Mouse (Mus musculus) Muller cell, postnatal 12 days (primary cell): Measurements from ENCODE around the gene Dusp19.

Experiments used
- DNase-seq: peaks from one replicate; pipeline ENCODE4 v3.0.0-alpha.2; 2015; ENCODE audit errors: inconsistent ontology term

The Dusp19 gene

DNA sequence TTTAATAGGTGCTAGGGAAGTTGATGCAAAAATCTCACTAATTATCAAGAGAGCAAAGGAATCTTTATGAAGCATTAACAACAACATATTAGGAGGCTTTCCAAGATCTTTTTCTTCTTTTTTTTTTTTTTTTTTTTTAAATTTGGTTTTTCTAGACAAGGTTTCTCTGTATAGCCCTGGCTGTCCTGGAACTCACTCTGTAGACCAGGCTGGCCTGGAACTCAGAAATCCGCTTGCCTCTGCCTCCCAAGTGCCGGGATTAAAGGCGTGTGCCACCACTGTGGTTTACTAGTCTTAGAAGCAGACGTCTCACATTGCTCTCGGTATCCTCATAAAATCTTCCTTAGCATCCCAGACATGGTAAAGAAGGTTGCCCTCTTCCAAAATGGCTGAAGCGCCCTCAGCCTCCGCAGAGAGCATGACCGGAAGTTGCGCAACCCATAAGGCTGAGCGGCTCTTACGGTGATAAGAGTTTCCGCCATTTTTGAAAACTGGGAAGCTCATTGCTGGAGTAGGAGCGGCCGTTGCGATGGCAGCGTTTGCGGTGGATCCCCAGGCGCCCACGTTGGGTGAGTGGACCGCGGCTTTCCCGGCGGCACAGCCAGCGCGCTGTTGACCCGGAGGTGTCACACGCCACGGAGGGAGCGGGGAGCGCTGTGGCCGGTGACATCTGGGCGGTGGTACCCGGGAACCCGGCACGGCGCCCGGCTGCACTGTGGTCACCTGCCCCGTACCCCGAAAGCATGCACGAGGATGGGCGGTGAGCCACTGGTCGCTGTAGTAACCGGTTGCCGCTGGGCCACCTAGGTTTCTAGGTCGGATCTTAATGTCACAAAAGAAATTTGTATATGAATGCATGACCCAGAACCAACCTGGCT lies 21.8 kb downstream of the Dusp19 start:
- peak; percentile 88 for DNase-seq

DNA sequence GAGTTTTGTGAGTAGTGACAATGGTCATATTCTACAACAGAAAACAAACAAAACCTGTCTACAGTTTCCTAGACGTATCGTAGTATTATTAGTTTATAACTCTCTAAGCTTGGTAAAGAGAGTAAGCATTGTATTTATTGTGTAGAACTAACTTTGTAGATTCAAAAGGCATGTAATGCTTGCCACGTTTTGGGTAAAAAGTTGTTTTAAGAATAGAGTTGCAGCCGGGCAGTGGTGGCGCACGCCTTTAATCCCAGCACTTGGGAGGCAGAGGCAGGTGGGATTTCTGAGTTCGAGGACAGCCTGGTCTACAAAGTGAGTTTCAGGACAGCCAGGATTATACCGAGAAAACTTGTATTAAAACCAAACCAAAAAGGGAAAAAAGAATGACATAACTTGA lies 22.6 kb downstream of the Dusp19 start:
- DNase-seq, result no peak

DNA sequence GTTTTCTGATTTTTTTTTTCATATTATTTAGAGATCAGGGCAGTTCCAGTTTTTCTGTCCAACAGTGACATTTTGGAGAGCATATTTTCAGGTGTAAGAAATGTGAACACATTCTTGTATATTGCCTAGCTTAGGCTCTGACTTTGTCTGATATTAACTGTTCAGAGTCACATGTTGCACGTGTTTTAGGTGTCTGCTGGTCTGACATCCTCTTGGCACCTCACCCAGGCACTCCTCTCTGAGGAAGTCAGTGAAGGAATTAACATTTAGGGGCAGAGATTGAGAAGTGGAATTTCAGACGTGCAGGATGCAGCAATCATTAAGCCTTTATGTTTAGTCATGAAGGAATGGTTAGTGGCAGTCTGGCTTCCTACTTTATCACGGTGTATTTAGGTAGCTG lies 23.0 kb downstream of the Dusp19 start:
- peak; percentile 12 for DNase-seq

DNA sequence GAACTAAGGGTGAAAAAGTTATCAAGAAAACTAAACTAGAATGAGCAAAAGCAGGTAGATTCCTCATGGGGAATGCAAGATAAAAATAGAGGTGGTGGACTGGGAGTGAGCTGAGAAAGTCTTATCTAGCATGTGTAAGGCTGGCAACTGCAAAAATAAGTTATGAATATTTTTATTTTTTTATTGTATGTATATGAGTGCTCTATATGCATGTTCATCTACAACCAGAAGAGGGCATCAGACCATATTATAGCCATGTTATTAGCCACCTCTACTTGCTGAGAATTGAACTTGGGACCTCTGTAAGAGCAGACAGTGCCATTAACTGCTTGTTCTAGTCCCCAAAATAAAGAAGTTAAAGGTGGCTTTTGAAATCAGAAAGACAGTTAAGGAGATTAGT lies 44.6 kb downstream of the Dusp19 start:
- no peak for DNase-seq

DNA sequence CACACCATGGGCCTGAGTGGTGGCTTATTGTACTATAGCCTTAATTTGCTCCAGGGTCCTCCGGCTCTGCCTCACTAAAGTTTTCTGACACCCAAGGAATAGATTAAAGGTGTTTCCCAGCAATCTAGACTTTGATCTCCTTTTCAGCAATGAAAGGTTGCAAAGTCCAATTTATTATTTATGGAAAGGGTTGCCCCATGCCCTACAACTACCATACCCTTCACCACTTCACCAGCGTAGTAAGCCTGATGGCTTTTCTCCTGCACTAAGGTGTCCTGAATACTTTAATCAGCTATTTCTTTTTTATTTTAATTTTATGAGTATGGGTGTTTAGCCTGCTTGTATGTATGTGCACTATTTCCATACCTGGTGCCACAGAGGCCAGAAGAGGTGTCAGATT lies 45.8 kb downstream of the Dusp19 start:
- DNase-seq, result no peak

DNA sequence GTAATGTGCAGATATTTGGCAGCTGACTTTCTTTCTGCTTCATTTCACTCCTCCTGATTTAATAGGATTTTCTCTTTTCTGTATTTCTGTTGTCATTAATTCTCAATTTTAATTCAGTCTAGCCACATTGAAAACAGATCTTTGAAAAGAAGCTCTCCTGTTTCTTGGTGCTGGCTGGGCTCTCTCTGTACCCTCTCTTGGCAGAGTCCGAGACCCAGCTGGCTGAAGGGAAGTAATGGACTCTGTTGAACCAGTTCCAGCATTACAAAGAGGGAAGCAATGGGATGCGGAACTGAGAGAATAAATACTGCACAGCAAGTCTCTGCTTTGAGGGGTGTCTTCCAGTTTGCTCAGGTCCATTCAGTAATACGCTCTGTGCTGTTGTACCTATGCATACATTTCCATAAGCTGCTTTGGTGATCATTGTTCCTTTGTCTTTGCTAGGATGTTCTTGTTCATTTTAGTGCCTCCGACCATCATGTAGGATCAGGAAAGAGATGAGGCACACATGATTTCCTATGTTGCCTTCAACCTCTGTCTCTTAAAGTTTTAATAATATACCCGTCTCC lies 50.6 kb downstream of the Dusp19 start:
- DNase-seq, result peak; percentile 58

DNA sequence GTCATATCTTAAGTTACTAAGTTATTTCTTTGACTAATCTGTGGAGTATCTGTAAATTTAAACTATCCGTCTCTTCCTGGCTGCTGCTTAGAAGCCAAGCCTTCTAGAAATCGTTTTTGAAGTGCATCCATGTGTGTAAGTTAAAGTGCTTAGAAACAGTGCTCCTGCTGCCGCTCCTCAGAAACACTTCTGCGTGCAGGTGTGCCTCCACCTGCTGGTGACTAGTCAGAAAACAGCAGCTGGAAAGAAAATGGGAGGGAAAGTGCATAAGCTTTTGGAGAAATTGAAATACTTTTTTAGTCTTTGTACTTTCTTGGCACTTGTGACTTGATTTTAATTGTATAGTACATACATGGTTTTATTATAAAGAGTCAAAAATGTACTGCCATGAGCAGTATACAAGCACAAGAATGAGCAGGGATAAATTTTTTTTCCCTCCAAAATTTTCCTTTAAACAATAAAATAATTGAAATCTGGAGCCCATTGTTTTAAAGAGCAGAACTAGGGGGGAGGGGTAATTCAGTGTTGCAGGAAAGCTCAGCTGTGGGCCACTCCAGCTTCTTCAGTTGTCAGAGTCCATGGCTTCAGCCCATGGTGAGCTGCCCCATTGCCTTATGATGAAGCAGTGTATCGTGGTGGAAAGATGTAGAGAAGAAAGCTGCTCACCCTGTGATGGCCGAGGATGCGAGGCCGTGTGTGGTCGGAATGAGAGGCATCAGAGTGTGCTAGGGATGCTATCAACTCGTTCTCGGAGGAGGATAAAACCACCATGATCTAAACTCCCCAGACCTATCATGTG lies 53.2 kb downstream of the Dusp19 start:
- no peak for DNase-seq

DNA sequence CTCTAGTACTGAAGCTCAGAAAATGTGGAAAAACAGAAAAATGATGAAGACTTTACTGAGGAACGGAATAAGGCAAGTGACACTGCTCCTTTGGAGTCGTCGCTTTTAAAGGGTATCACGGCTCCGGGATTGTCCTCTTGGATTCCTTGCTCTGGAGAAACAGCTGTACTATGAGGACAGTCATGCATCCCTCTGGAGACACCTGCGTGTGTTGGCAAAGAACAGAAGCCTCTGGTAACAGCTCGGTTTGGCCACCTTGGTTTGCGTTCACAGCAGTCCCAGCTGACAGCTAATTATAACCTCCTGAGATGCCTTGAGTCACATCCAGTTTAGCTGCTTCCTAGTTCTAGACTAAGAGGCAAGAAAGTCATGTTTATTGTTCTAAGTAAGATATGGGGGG lies 62.0 kb downstream of the Dusp19 start:
- DNase-seq, result no peak
